Mouse (Mus musculus) midbrain, embryonic 11.5 days (tissue): ENCODE measurements at regions not wholly inside any gene's neighbourhood (a gene's known extent, or its start where the extent isn't known, plus 50 kb on each side); places are given as distances from the start of the nearest gene placed in this dataset.

ENCODE experiments used
- ATAC-seq: fragments of 200-750 bp; cut with Nextera tagmentation; 2 replicates; pipeline ENCODE4 v1.8.0; 2017; ENCODE audit warnings: moderate TSS enrichment, moderate library complexity; ENCODE audit not compliant: low FRiP score
- DNase-seq: peaks from one replicate; pipeline ENCODE4 v3.0.0; 2015; ENCODE audit warnings: low spot score; ENCODE audit errors: missing footprints
- H3K27ac ChIP-seq: fragments of 300-500 bp; sonication (generic); 2 replicates; pipeline ENCODE4 v1.5.1; 2014; ENCODE audit warnings: low read depth, low read length
- H3K27me3 ChIP-seq: fragments of 300-500 bp; sonication (generic); 2 replicates; pipeline ENCODE4 v1.6.1; 2014; ENCODE audit warnings: mild to moderate bottlenecking, low read length, moderate library complexity, mixed read lengths; ENCODE audit not compliant: control insufficient read depth, insufficient read depth
- H3K36me3 ChIP-seq: fragments of 300-500 bp; sonication (generic); 2 replicates; pipeline ENCODE4 v1.6.1; 2014; ENCODE audit warnings: mild to moderate bottlenecking, low read length, moderate library complexity, mixed read lengths; ENCODE audit not compliant: control insufficient read depth, insufficient read depth
- H3K4me1 ChIP-seq: fragments of 300-500 bp; sonication (generic); 2 replicates; pipeline ENCODE4 v1.6.1; 2014; ENCODE audit warnings: low read length; ENCODE audit not compliant: control insufficient read depth, insufficient read depth
- H3K4me2 ChIP-seq: fragments of 300-500 bp; sonication (generic); 2 replicates; pipeline ENCODE4 v1.6.1; 2014; ENCODE audit warnings: mild to moderate bottlenecking, moderate library complexity
- H3K4me3 ChIP-seq: fragments of 300-500 bp; sonication (generic); 2 replicates; pipeline ENCODE4 v1.5.1; 2014; ENCODE audit warnings: low read depth, low read length
- H3K9ac ChIP-seq: fragments of 300-500 bp; sonication (generic); 2 replicates; pipeline ENCODE4 v1.6.1; 2014; ENCODE audit warnings: low read length
- H3K9me3 ChIP-seq: fragments of 300-500 bp; sonication (generic); 2 replicates; pipeline ENCODE4 v1.6.1; 2016; ENCODE audit warnings: low read length; ENCODE audit not compliant: control insufficient read depth
- WGBS: fragments of 180-500 bp; shearing (Covaris S2); extraction: QIAGEN DNeasy Blood & Tissue Kit; methylation state at CpG from one replicate; pipeline ENCODE4 v1.1.7; 2014; 5-methylcytosine and 5-hydroxymethylcytosine counted together

GRCm38 (mm10) chr9:46795446-46795845 lies 203.1 kb upstream of the Gm4791 start:
- H3K4me3 ChIP-seq = no peak overlapping the region
- no peak for ATAC-seq
- WGBS = 59% methylated on average over 11 of the region's 11 CpGs
- H3K4me2 ChIP-seq = no peak overlapping the region
- no peak overlapping the region for H3K27ac ChIP-seq
- H3K27me3 ChIP-seq = no peaks in the 10 kb centered on the region
- H3K9ac ChIP-seq = no peak overlapping the region
- DNase-seq = no peak
- no peaks in the 10 kb centered on the region for H3K4me1 ChIP-seq
- no peaks in the 10 kb centered on the region for H3K36me3 ChIP-seq
- no peaks in the 10 kb centered on the region for H3K9me3 ChIP-seq

- DNase-seq (no peak), ATAC-seq (no peak)
- Histone ChIP-seq H3K4me2 (no peak overlapping the region), H3K27ac (no peak overlapping the region), H3K9me3 (no peaks in the 10 kb centered on the region), H3K9ac (no peak overlapping the region), H3K4me1 (no peaks in the 10 kb centered on the region), H3K27me3 (no peaks in the 10 kb centered on the region), H3K36me3 (no peaks in the 10 kb centered on the region), H3K4me3 (no peak overlapping the region)
- WGBS = 85% methylated on average over 10 of the region's 10 CpGs
Measured at GRCm38 (mm10) chr9:46789036-46789435, 209.5 kb upstream of the Gm4791 start.

GRCm38 (mm10) chr9:46788456-46788855 lies 210.1 kb upstream of the Gm4791 start:
- Histone ChIP-seq H3K27ac (no peak overlapping the region), H3K9me3 (no peaks in the 10 kb centered on the region), H3K4me3 (no peak overlapping the region), H3K27me3 (no peaks in the 10 kb centered on the region), H3K4me1 (no peaks in the 10 kb centered on the region), H3K9ac (no peak overlapping the region), H3K36me3 (no peaks in the 10 kb centered on the region), H3K4me2 (no peak overlapping the region)
- DNase-seq (no peak), ATAC-seq (no peak)
- 90% methylated on average over 5 of the region's 5 CpGs for WGBS

GRCm38 (mm10) chr9:46784355-46784975 lies 214.1 kb upstream of the Gm4791 start:
- no peaks in the 10 kb centered on the region for H3K9me3 ChIP-seq
- H3K9ac ChIP-seq = no peak overlapping the region
- H3K27ac ChIP-seq = no peak overlapping the region
- no peaks in the 10 kb centered on the region for H3K4me1 ChIP-seq
- no peak overlapping the region for H3K4me3 ChIP-seq
- 88% methylated on average over 17 of the region's 17 CpGs for WGBS
- no peak overlapping the region for H3K4me2 ChIP-seq
- no peak for DNase-seq
- no peaks in the 10 kb centered on the region for H3K27me3 ChIP-seq
- H3K36me3 ChIP-seq = no peaks in the 10 kb centered on the region
- ATAC-seq = no peak

- 90% methylated on average over 12 of the region's 12 CpGs for WGBS
- no peak overlapping the region for H3K4me3 ChIP-seq
- DNase-seq (no peak), ATAC-seq (no peak)
- H3K27me3 ChIP-seq = no peaks in the 10 kb centered on the region
- H3K4me2 ChIP-seq = no peak overlapping the region
- no peak overlapping the region for H3K27ac ChIP-seq
- H3K36me3 ChIP-seq = no peaks in the 10 kb centered on the region
- no peaks in the 10 kb centered on the region for H3K4me1 ChIP-seq
- H3K9ac ChIP-seq = no peak overlapping the region
- H3K9me3 ChIP-seq = no peaks in the 10 kb centered on the region
Measured at GRCm38 (mm10) chr9:46783597-46784354, 214.8 kb upstream of the Gm4791 start.

- H3K9me3 ChIP-seq = no peaks in the 10 kb centered on the region
- 91% methylated on average over 8 of the region's 8 CpGs for WGBS
Measured at GRCm38 (mm10) chr9:46781681-46782080, 216.9 kb upstream of the Gm4791 start.

GRCm38 (mm10) chr9:46778769-46779168 lies 219.8 kb upstream of the Gm4791 start:
- no peaks in the 10 kb centered on the region for H3K36me3 ChIP-seq
- no peak overlapping the region for H3K4me3 ChIP-seq
- no peak overlapping the region for H3K9ac ChIP-seq
- H3K4me1 ChIP-seq = no peaks in the 10 kb centered on the region
- H3K27me3 ChIP-seq = no peaks in the 10 kb centered on the region
- WGBS = 94% methylated on average over 6 of the region's 6 CpGs
- ATAC-seq = no peak
- H3K4me2 ChIP-seq = no peak overlapping the region
- H3K27ac ChIP-seq = no peak overlapping the region
- no peak for DNase-seq
- H3K9me3 ChIP-seq = no peaks in the 10 kb centered on the region

More at GRCm38 (mm10) chr9:46781681-46782080, 216.9 kb upstream of the Gm4791 start:
- no peak for DNase-seq
- H3K36me3 ChIP-seq = no peaks in the 10 kb centered on the region
- no peak overlapping the region for H3K4me2 ChIP-seq
- H3K27ac ChIP-seq = no peak overlapping the region
- H3K4me1 ChIP-seq = no peaks in the 10 kb centered on the region
- no peaks in the 10 kb centered on the region for H3K27me3 ChIP-seq
- no peak overlapping the region for H3K9ac ChIP-seq
- ATAC-seq = no peak
- H3K4me3 ChIP-seq = no peak overlapping the region

GRCm38 (mm10) chr9:46774821-46775220 lies 223.7 kb upstream of the Gm4791 start:
- H3K27ac ChIP-seq = no peak overlapping the region
- 76% methylated on average over 2 of the region's 2 CpGs for WGBS
- ATAC-seq (no peak), DNase-seq (no peak)
- no peak overlapping the region for H3K4me2 ChIP-seq
- H3K4me3 ChIP-seq = no peak overlapping the region
- H3K4me1 ChIP-seq = no peaks in the 10 kb centered on the region
- no peaks in the 10 kb centered on the region for H3K9me3 ChIP-seq
- no peak overlapping the region for H3K9ac ChIP-seq
- no peaks in the 10 kb centered on the region for H3K27me3 ChIP-seq
- no peaks in the 10 kb centered on the region for H3K36me3 ChIP-seq

GRCm38 (mm10) chr9:46760247-46760646 lies 238.3 kb upstream of the Gm4791 start:
- Histone ChIP-seq H3K27me3 (no peaks in the 10 kb centered on the region), H3K36me3 (no peaks in the 10 kb centered on the region), H3K9me3 (no peaks in the 10 kb centered on the region), H3K4me1 (no peaks in the 10 kb centered on the region), H3K4me2 (no peak overlapping the region), H3K27ac (no peak overlapping the region), H3K9ac (no peak overlapping the region), H3K4me3 (no peak overlapping the region)
- 88% methylated on average over 4 of the region's 4 CpGs for WGBS
- DNase-seq (no peak), ATAC-seq (no peak)
